Mouse (Mus musculus) C2C12 (cell line): ENCODE results near the gene Pafah1b1. TPM values are rescaled to one million over a fixed set of nuclear protein-coding genes. Genes with fewer than 3 reads are reported as not detected.

Experiments used
- H3K27me3 ChIP-seq: one replicate; pipeline ENCODE4 v1.6.1; 2011; ENCODE audit not compliant: control insufficient read depth, insufficient read depth, insufficient read length
- H3K36me3 ChIP-seq: one replicate; pipeline ENCODE4 v1.6.1; 2011; ENCODE audit not compliant: control insufficient read depth, insufficient read depth
- H3K4me3 ChIP-seq: one replicate; pipeline ENCODE4 v1.5.1; 2011; ENCODE audit warnings: mild to moderate bottlenecking, control low read depth; ENCODE audit not compliant: poor library complexity, insufficient read depth, severe bottlenecking
- H3K79me2 ChIP-seq: one replicate; pipeline ENCODE4 v1.6.1; 2011; ENCODE audit not compliant: control insufficient read depth, insufficient read depth
- H3K79me3 ChIP-seq: one replicate; pipeline ENCODE4 v1.6.1; 2011; ENCODE audit warnings: low read depth, control low read depth
- H3ac ChIP-seq: one replicate; pipeline ENCODE3; 2011; ENCODE audit warnings: low read depth; ENCODE audit not compliant: control insufficient read depth, insufficient read length
- CEBPB ChIP-seq: IDR thresholded peaks from one replicate; pipeline ENCODE4 v1.6.1; 2011; ENCODE audit warnings: low read depth, mild to moderate bottlenecking, control low read depth, moderate library complexity
- CTCF ChIP-seq: IDR thresholded peaks from one replicate; pipeline ENCODE4 v1.5.1; 2011; ENCODE audit not compliant: control insufficient read depth, insufficient read depth, insufficient read length
- FOSL1 ChIP-seq: IDR thresholded peaks from one replicate; pipeline ENCODE4 v1.8.0; 2011; ENCODE audit warnings: mild to moderate bottlenecking, low read length; ENCODE audit not compliant: poor library complexity, insufficient read depth, severe bottlenecking
- MAX ChIP-seq: IDR thresholded peaks from one replicate; pipeline ENCODE4 v1.6.1; 2011; ENCODE audit warnings: mild to moderate bottlenecking, control low read depth
- MYOD1 ChIP-seq: IDR thresholded peaks from one replicate; pipeline ENCODE4 v1.6.1; 2011; ENCODE audit warnings: low read depth; ENCODE audit not compliant: control insufficient read depth, insufficient read length
- MYOG ChIP-seq: IDR thresholded peaks from one replicate; pipeline ENCODE4 v1.6.1; 2011; ENCODE audit not compliant: control insufficient read depth, insufficient read length; ENCODE audit errors: extremely low read depth
- USF1 ChIP-seq: IDR thresholded peaks from one replicate; pipeline ENCODE4 v1.6.1; 2011; ENCODE audit warnings: low read depth, mild to moderate bottlenecking, control low read depth, moderate library complexity
- polyA plus RNA-seq: library from polyadenylated mRNA; unstranded; fragments of >200 nt; fragmentation: generic; extraction: Trizol; gene quantifications from one replicate; pipeline ENCODE4 v1.2.1, GENCODE M21; 2012; ENCODE audit warnings: missing spikeins

Pafah1b1 gene
- polyA plus RNA-seq, 1 experiment, result 30.8 TPM

GRCm38 (mm10) chr11:74631880-74632789, 92.3 kb downstream of the Pafah1b1 start:
- Histone ChIP-seq H3K79me3 (no peaks in the 10 kb centered on the region), H3K79me2 (no peaks in the 10 kb centered on the region), H3K36me3 (no peaks in the 10 kb centered on the region), H3K4me3 (no peak overlapping the region), H3K27me3 (peaks cover 6% of the 10 kb centered on the region), H3ac (no peak overlapping the region)
- TF ChIP-seq CTCF (no peak), FOSL1 (no peak), USF1 (no peak), MAX (no peak)

- TF ChIP-seq CTCF (no peak), MAX (no peak), CEBPB (no peak), MYOD1 (no peak), MYOG (no peak)
- Histone ChIP-seq H3K27me3 (peaks cover 17% of the 10 kb centered on the region), H3K79me2 (no peaks in the 10 kb centered on the region), H3ac (no peak overlapping the region), H3K36me3 (no peaks in the 10 kb centered on the region), H3K79me3 (no peaks in the 10 kb centered on the region), H3K4me3 (no peak overlapping the region)
Measured at GRCm38 (mm10) chr11:74627481-74627880, 97.0 kb downstream of the Pafah1b1 start.

DNA sequence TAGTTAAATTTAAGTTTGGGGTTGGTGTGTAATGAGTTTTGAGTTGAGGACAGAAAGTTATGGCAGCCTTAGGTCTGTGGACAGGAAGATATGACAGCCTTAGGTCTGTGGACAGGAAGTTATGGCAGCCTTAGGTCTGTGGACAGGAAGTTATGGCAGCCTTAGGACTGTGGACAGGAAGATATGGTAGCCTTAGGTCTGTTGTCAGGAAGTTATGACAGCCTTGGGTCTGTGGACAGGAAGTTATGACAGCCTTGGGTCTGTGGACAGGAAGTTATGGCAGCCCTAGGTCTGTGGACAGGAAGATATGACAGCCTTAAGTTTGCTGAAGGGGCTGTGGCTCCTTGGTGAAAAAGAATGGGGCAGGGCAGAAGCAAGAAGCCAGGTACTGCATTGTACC, 99.1 kb downstream of the Pafah1b1 start:
- TF ChIP-seq CTCF (no peak), MYOD1 (no peak), CEBPB (no peak), USF1 (no peak), MAX (no peak), FOSL1 (no peak), MYOG (no peak)
- Histone ChIP-seq H3K79me3 (no peaks in the 10 kb centered on the region), H3K36me3 (no peaks in the 10 kb centered on the region), H3K27me3 (peaks cover 23% of the 10 kb centered on the region), H3K4me3 (no peak overlapping the region), H3ac (no peak overlapping the region), H3K79me2 (no peaks in the 10 kb centered on the region)

Other genes starting within 250 kb of the Pafah1b1 start
- 1.4 TPM for gene Rap1gap2, start 113.8 kb downstream of the Pafah1b1 start, polyA plus RNA-seq
- gene Ccdc92b, start 105.1 kb downstream of the Pafah1b1 start, polyA plus RNA-seq, result 0.01 TPM
- gene Cluh, start 75.2 kb downstream of the Pafah1b1 start, polyA plus RNA-seq, result 61.1 TPM
- 17.3 TPM for gene Mettl16, start 46.2 kb upstream of the Pafah1b1 start, polyA plus RNA-seq
- 7.5 TPM for gene Mnt, start 106.2 kb upstream of the Pafah1b1 start, polyA plus RNA-seq
- 7.8 TPM for gene Sgsm2, start 172.4 kb upstream of the Pafah1b1 start, polyA plus RNA-seq
- 42.2 TPM for gene Tsr1, start 173.4 kb upstream of the Pafah1b1 start, polyA plus RNA-seq
- 7.5 TPM for gene Smg6, start 201.2 kb upstream of the Pafah1b1 start, polyA plus RNA-seq
- gene Srr, start 201.3 kb upstream of the Pafah1b1 start, polyA plus RNA-seq, result 2.9 TPM